Mouse (Mus musculus) midbrain, embryonic 14.5 days (tissue): Measurements from ENCODE around the gene Pmm2. TPM values are rescaled to one million over a fixed set of nuclear protein-coding genes. Genes with fewer than 3 reads are reported as not detected.

Experiments
- ATAC-seq: fragments of 200-750 bp; cut with Nextera tagmentation; 2 replicates; pipeline ENCODE4 v1.8.0; 2017; ENCODE audit warnings: moderate number of reproducible peaks, moderate library complexity; ENCODE audit not compliant: low FRiP score, low TSS enrichment
- DNase-seq: peaks from one replicate; pipeline ENCODE4 v3.0.0-alpha.2; 2015
- H3K27ac ChIP-seq: fragments of 300-500 bp; sonication (generic); replicated peaks from 2 replicates; pipeline ENCODE4 v1.5.1; 2014; ENCODE audit warnings: mild to moderate bottlenecking, low read depth, low read length, moderate library complexity
- H3K27me3 ChIP-seq: fragments of 300-500 bp; sonication (generic); 2 replicates; pipeline ENCODE4 v1.6.1; 2014; ENCODE audit warnings: low read length, control low read depth, mixed read lengths; ENCODE audit not compliant: control insufficient read depth, insufficient read depth
- H3K36me3 ChIP-seq: fragments of 300-500 bp; sonication (generic); 2 replicates; pipeline ENCODE4 v1.6.1; 2014; ENCODE audit warnings: low read length, control low read depth; ENCODE audit not compliant: control insufficient read depth, insufficient read depth
- H3K4me1 ChIP-seq: fragments of 300-500 bp; sonication (generic); 2 replicates; pipeline ENCODE4 v1.6.1; 2014; ENCODE audit warnings: mild to moderate bottlenecking, antibody characterized with exemption, low read length, control low read depth; ENCODE audit not compliant: control insufficient read depth, insufficient read depth
- H3K4me2 ChIP-seq: fragments of 300-500 bp; sonication (generic); 2 replicates; pipeline ENCODE4 v1.6.1; 2014; ENCODE audit warnings: mild to moderate bottlenecking, low read length, moderate library complexity
- H3K4me3 ChIP-seq: fragments of 300-500 bp; sonication (generic); replicated peaks from 2 replicates; pipeline ENCODE4 v1.5.1; 2014; ENCODE audit warnings: low read depth, low read length
- H3K9ac ChIP-seq: fragments of 300-500 bp; sonication (generic); replicated peaks from 2 replicates; pipeline ENCODE4 v1.6.1; 2014; ENCODE audit warnings: mild to moderate bottlenecking, low read length, moderate library complexity
- H3K9me3 ChIP-seq: fragments of 300-500 bp; sonication (generic); 2 replicates; pipeline ENCODE4 v1.6.1; 2016; ENCODE audit warnings: low read length, control low read depth, mixed read lengths; ENCODE audit not compliant: control insufficient read depth
- WGBS: fragments of 180-500 bp; shearing (Covaris S2); extraction: QIAGEN DNeasy Blood & Tissue Kit; methylation state at CpG from one replicate; pipeline ENCODE4 v1.1.7; 2014; 5-methylcytosine and 5-hydroxymethylcytosine counted together
- polyA plus RNA-seq: library from polyadenylated mRNA; unstranded; fragments of >200 nt; fragmentation: Nextera tagmentation; extraction: Ambion mirVana; gene quantifications from 2 replicates; pipeline ENCODE4 v1.2.1, GENCODE M21; 2014

Gene Pmm2
- polyA plus RNA-seq, 1 experiment from 2014 or later, result 41.5 TPM

DNA sequence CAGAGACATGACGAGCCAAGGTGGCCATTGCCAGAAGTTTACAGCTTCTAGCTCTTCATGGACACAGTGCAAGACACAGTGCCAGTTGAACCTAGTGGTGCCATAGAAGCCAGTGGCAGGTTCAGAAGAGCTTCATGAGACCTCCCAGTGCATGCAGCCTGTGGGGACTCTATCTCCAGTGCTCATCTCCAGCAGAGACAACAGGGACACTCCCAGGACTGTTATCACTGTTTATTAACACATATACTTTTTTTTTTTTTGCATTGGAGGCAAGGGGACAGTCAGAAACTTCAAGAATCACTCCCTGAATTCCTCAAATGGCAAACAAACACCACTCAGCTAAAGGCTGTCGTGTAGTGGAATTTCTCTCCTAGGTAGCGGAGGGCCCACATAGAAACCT is 24.0 kb upstream of the Pmm2 start:
- Histone ChIP-seq H3K27me3 (no peaks in the 10 kb centered on the region), H3K9ac (no peak overlapping the region), H3K4me2 (no peak overlapping the region), H3K36me3 (peaks cover 32% of the 10 kb centered on the region), H3K4me3 (no peak overlapping the region), H3K9me3 (no peaks in the 10 kb centered on the region), H3K4me1 (no peaks in the 10 kb centered on the region), H3K27ac (no peak overlapping the region)
- ATAC-seq, result no peak
- no peak for DNase-seq
- 85% methylated on average over 3 of the region's 3 CpGs for WGBS

DNA sequence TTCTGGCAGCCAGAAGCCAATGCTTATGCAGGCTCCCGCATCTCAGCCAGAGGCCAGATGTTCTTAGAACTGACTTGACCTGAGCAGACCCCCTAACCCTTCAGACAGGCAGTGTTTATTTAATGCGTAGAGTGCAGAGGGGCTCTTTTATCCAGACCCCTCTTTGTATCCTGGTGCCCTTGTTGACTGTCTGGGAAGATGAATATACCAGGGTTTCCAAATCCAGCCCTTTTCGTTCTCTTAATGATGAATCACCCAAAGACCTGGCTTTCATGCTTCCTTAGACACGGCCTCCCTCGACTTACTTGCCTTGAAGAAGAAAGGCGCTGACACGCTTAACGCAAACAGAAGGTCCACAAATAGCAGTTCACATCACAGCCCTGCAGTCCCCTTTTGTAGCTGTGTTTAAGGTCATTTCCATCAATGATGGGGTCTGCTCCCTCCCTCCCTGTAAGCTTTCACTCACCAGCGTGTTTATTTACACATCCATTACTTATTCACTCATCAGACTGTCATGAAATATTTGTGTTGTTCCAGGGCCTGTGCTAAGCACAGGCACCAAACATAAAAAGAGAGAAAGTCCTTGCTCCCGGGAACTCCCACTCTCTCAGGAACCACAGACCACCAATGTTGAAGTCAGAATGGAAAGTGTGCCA is 17.7 kb upstream of the Pmm2 start:
- Histone ChIP-seq H3K4me2 (no peak overlapping the region), H3K4me3 (no peak overlapping the region), H3K4me1 (no peaks in the 10 kb centered on the region), H3K9me3 (no peaks in the 10 kb centered on the region), H3K9ac (no peak overlapping the region), H3K27ac (no peak overlapping the region), H3K27me3 (no peaks in the 10 kb centered on the region), H3K36me3 (peaks cover 18% of the 10 kb centered on the region; the same call in 1 of the 2 replicates)
- ATAC-seq (no peak), DNase-seq (no peak)
- WGBS, result 36% methylated on average over 10 of the region's 10 CpGs

DNA sequence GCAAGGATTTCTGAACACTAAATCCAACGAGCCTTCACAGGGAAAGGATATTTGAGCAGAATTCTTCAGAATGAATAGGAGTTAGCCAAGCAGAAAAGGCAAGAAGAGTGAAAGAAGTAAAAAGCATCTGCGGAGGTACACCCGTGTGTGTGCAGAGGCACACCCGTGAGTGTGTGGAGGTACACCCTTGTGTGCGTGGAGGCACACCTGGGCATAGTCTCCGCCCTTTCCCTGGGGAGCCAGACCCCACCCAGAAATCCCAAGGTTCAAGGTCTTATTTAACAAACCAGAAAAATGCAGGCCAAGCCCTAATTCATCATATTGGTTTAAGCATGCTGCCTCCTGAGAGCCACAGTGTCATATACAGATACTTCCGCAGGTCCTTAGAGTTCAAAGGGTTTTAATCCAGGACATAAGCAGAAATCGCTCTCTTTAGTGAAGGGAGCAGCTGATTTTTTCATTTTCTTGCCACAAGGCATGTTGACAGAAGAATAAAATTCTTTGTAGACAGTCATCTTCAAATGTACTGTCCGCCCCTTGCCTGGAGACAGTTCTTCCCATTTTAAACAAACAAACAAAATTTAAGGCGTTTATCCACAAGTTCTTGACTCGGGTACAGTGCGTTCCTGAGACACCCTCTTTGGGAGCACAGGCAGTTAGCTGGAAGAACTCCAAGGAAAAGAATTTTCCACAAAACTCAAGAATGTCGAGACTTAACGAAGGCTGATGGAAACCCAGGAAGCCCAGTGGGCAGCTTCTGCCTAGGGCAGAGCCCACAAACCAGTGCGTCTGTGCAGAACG is 17.0 kb upstream of the Pmm2 start:
- peaks cover 18% of the 10 kb centered on the region; the same call in 1 of the 2 replicates for H3K36me3 ChIP-seq

GRCm38 (mm10) chr16:8630419-8630818 is 7.1 kb upstream of the Pmm2 start:
- no peak overlapping the region for H3K4me2 ChIP-seq
- H3K27me3 ChIP-seq, result no peaks in the 10 kb centered on the region
- peaks cover 25% of the 10 kb centered on the region for H3K36me3 ChIP-seq
- DNase-seq (no peak), ATAC-seq (no peak)
- no peak overlapping the region for H3K27ac ChIP-seq
- WGBS, result 78% methylated on average over 2 of the region's 2 CpGs
- no peaks in the 10 kb centered on the region for H3K9me3 ChIP-seq
- H3K9ac ChIP-seq, result no peak overlapping the region
- no peaks in the 10 kb centered on the region for H3K4me1 ChIP-seq
- H3K4me3 ChIP-seq, result no peak overlapping the region

More for the DNA sequence above, 17.0 kb upstream of the Pmm2 start:
- H3K4me1 ChIP-seq, result no peaks in the 10 kb centered on the region
- no peak overlapping the region for H3K9ac ChIP-seq
- no peak overlapping the region for H3K4me2 ChIP-seq
- 82% methylated on average over 16 of the region's 16 CpGs for WGBS
- no peak overlapping the region for H3K27ac ChIP-seq
- no peaks in the 10 kb centered on the region for H3K27me3 ChIP-seq
- DNase-seq (no peak), ATAC-seq (no peak)
- no peaks in the 10 kb centered on the region for H3K9me3 ChIP-seq
- H3K4me3 ChIP-seq, result no peak overlapping the region

- no peak overlapping the region for H3K4me3 ChIP-seq
- H3K4me1 ChIP-seq, result peaks cover 7% of the 10 kb centered on the region
- ATAC-seq, result no peak
- no peak overlapping the region for H3K27ac ChIP-seq
- no peak overlapping the region for H3K4me2 ChIP-seq
- peaks cover 31% of the 10 kb centered on the region for H3K36me3 ChIP-seq
- no peak overlapping the region for H3K9ac ChIP-seq
- H3K27me3 ChIP-seq, result no peaks in the 10 kb centered on the region
- WGBS, result 92% methylated on average over 5 of the region's 5 CpGs
- no peaks in the 10 kb centered on the region for H3K9me3 ChIP-seq
- DNase-seq, result no peak
Observed at GRCm38 (mm10) chr16:8631428-8631827, 6.0 kb upstream of the Pmm2 start.

- WGBS, result under 1% methylated on average over 13 of the region's 13 CpGs
Observed at GRCm38 (mm10) chr16:8636867-8637216, 632 bp upstream of the Pmm2 start.

DNA sequence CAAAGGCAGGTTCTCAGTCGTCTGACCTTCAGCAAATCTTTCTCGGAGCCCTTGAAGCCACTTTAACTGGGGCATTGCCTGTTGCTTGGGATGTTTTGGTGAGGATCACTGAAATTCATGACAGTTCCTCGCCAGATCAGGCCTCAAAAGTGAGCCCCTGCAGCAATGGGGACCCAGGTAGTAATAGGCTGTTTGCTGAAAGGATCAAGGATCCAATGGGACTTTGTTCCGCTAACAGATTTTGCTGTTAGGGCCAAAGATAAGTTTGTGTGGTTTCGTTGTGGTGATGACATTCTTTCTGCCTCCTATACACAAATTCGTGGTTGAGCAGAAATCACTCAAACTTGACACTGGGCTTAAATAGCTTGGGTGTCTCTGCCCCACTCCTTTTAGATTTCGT is 657 bp downstream of the Pmm2 start:
- H3K9me3 ChIP-seq, result no peaks in the 10 kb centered on the region
- H3K27me3 ChIP-seq, result no peaks in the 10 kb centered on the region
- peak overlapping the region; percentile 62 for H3K9ac ChIP-seq
- ATAC-seq (no peak), DNase-seq (no peak)
- H3K4me1 ChIP-seq, result peaks cover 14% of the 10 kb centered on the region
- peak overlapping the region; percentile 80 for H3K4me3 ChIP-seq
- H3K36me3 ChIP-seq, result peaks cover 38% of the 10 kb centered on the region
- peak overlapping the region; percentile 78 for H3K27ac ChIP-seq
- H3K4me2 ChIP-seq, result peak overlapping the region; percentile 94
- WGBS, result 47% methylated on average over 7 of the region's 7 CpGs

More at GRCm38 (mm10) chr16:8636867-8637216, 632 bp upstream of the Pmm2 start:
- Histone ChIP-seq H3K9ac (peak overlapping the region; percentile 62), H3K4me2 (peak overlapping the region; percentile 94), H3K4me3 (peak overlapping the region; percentile 80), H3K4me1 (peaks cover 14% of the 10 kb centered on the region), H3K27ac (peak overlapping the region; percentile 78), H3K36me3 (peaks cover 39% of the 10 kb centered on the region), H3K27me3 (no peaks in the 10 kb centered on the region), H3K9me3 (no peaks in the 10 kb centered on the region)
- ATAC-seq (no peak), DNase-seq (no peak)

DNA sequence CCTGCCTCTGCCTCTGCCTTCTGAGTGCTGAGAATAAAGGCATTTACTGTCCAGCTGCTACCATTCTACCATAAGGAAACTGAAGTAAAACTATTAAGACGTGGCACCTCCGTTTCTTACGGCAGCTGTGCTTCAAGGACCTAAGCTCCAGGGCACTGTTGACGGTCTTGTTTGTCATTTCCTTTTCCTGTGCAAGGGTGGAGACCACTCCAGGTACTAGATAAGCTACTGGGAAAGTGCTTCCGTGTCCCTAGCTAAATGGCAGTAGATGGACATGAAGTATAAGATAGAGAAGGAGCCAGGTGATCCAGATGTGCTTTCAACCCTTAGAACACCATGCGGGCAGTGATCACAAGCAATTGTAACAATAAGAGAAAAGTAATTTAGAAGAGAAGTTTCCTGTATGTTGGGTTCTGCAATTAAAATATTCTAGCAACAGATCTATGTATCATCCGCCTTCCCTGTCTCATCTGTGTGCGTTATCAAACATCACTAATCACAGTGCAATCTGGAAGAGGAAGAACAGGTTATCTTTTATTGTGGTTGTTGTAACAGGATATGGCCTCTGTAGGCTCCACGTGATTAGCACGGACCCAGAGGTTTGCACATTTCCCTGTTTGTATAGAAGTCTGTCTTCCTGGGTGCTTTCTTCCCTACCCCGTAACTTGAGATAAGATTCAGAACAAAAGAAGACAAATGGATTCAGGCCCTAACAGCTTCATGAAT is 2.2 kb downstream of the Pmm2 start:
- H3K9me3 ChIP-seq, result no peaks in the 10 kb centered on the region
- no peak overlapping the region for H3K27ac ChIP-seq
- ATAC-seq, result no peak
- WGBS, result 94% methylated on average over 11 of the region's 11 CpGs
- no peak for DNase-seq
- peaks cover 42% of the 10 kb centered on the region for H3K36me3 ChIP-seq
- no peaks in the 10 kb centered on the region for H3K27me3 ChIP-seq
- no peak overlapping the region for H3K9ac ChIP-seq
- no peak overlapping the region for H3K4me3 ChIP-seq
- no peak overlapping the region for H3K4me2 ChIP-seq
- H3K4me1 ChIP-seq, result peaks cover 14% of the 10 kb centered on the region
